Mouse (Mus musculus): ENCODE data around the gene Hoga1.

Gene Hoga1

GRCm38 (mm10) chr19:42118596-42118995, 73.2 kb downstream of the Hoga1 start:
- no peak for DNase-seq (ENCODE audit: extremely low read depth, low read depth)

- DNase-seq (ENCODE audit: extremely low read depth, low read depth), result no peak
Observed at GRCm38 (mm10) chr19:42120451-42120850, 75.0 kb downstream of the Hoga1 start.
